Mouse (Mus musculus) spleen, postnatal 10 days (tissue): ENCODE data around the gene Cntnap2.

Source experiments
- DNase-seq, 2 experiments: peaks; one replicate each; pipeline ENCODE4 v3.0.0; 2021 to 2022; ENCODE audit warnings: low spot score in 2 of 2

Cntnap2 gene

GRCm38 (mm10) chr6:46675621-46676020 lies 1616.5 kb downstream of the Cntnap2 start:
- DNase-seq: no peak

GRCm38 (mm10) chr6:46696187-46696586 lies 1637.0 kb downstream of the Cntnap2 start:
- no peak for DNase-seq

GRCm38 (mm10) chr6:46699343-46699742 lies 1640.2 kb downstream of the Cntnap2 start:
- DNase-seq: no peak

- no peak for DNase-seq
These were observed 1645.4 kb downstream of the Cntnap2 start for GRCm38 (mm10) chr6:46704293-46705170.

GRCm38 (mm10) chr6:46705926-46706325 lies 1646.8 kb downstream of the Cntnap2 start:
- no peak for DNase-seq

GRCm38 (mm10) chr6:46716576-46716975 lies 1657.4 kb downstream of the Cntnap2 start:
- DNase-seq: no peak

- no peak for DNase-seq
These were observed 1674.6 kb downstream of the Cntnap2 start for GRCm38 (mm10) chr6:46733794-46734193.

GRCm38 (mm10) chr6:46748448-46748847 lies 1689.3 kb downstream of the Cntnap2 start:
- no peak for DNase-seq

- DNase-seq: no peak
These were observed 1704.3 kb downstream of the Cntnap2 start for GRCm38 (mm10) chr6:46763481-46763880.

GRCm38 (mm10) chr6:46774529-46774928 lies 1715.4 kb downstream of the Cntnap2 start:
- DNase-seq: no peak

- no peak for DNase-seq
These were observed 1743.3 kb downstream of the Cntnap2 start for GRCm38 (mm10) chr6:46802264-46803110.

- DNase-seq: no peak
These were observed 1797.5 kb downstream of the Cntnap2 start for GRCm38 (mm10) chr6:46856635-46857034.

- no peak for DNase-seq
These were observed 1801.9 kb downstream of the Cntnap2 start for GRCm38 (mm10) chr6:46861076-46861475.

GRCm38 (mm10) chr6:46866317-46866716 lies 1807.2 kb downstream of the Cntnap2 start:
- DNase-seq: no peak

GRCm38 (mm10) chr6:46886230-46886629 lies 1827.1 kb downstream of the Cntnap2 start:
- DNase-seq: no peak

GRCm38 (mm10) chr6:46909167-46909566 lies 1850.0 kb downstream of the Cntnap2 start:
- no peak for DNase-seq

GRCm38 (mm10) chr6:46918701-46919274 lies 1859.6 kb downstream of the Cntnap2 start:
- DNase-seq: no peak

GRCm38 (mm10) chr6:46919973-46920372 lies 1860.8 kb downstream of the Cntnap2 start:
- no peak for DNase-seq

- DNase-seq: no peak
These were observed 1865.6 kb downstream of the Cntnap2 start for GRCm38 (mm10) chr6:46924709-46925108.

- no peak for DNase-seq
These were observed 1886.5 kb downstream of the Cntnap2 start for GRCm38 (mm10) chr6:46945703-46946102.

GRCm38 (mm10) chr6:46961022-46961686 lies 1902.0 kb downstream of the Cntnap2 start:
- peak; percentile 4 to 52 for DNase-seq

- DNase-seq: no peak
These were observed 1904.1 kb downstream of the Cntnap2 start for GRCm38 (mm10) chr6:46963261-46963660.
